Mouse (Mus musculus) 3T3-L1 (cell line): ENCODE data around the gene Diaph3.

Experiments used
- DNase-seq: peaks from one replicate; pipeline ENCODE4 v3.0.0-alpha.2; 2015; ENCODE audit warnings: low read depth, low spot score

The Diaph3 gene

DNA sequence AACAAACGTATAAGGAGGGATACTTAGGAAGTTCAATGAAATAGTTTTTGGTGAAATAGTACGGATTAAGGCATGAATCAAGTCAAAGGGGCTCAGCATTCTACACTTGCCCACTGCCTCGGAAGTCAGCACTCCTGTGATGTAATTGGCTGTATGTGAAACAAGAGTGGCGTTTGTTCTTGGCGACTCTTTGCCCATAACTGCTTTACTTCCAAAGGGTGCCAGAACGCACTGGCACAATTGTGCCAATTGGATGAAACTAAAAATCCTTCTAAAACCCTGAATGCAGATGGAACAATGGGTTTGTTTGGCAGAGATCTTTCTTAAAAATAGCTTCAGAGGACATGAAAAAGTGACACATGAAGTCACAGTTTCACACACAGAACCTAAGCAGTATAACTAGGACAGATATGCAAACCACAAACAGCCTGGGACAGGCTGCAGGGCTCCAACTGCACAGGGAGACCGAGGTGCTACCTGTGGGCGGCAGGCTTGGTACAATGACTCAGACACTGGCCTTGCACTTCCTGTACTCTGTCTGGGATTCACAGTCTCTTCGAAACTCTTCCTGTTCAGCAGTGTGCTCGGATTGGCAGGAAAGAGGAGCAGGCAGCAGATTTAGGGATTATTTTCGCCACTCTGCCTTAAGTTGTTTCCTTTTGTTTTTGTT is 279.6 kb downstream of the Diaph3 start:
- no peak for DNase-seq

- DNase-seq: no peak
These were observed 293.8 kb downstream of the Diaph3 start for GRCm38 (mm10) chr14:86847154-86847810.

GRCm38 (mm10) chr14:86844075-86844474 is 297.0 kb downstream of the Diaph3 start:
- DNase-seq: no peak

DNA sequence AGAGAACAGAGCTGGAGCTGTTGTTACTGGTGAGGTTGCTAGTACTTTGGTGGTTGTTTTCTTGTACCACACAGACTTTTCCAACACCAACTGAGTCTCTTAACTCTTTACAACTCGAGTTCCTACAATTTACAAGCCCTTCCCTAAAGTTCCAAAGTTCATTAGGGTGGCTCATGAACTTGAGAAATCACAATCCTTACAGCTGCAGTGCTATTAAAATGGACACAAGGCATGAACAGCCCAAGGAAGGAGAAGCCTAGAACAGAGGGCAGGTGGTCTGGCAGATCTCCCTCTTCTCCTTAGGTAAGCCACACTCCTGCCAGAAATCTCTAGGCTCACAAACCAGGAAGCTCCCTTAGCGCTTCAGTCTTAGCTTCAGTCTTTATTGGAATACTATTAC is 303.4 kb downstream of the Diaph3 start:
- DNase-seq: no peak

GRCm38 (mm10) chr14:86834851-86835250 is 306.2 kb downstream of the Diaph3 start:
- no peak for DNase-seq

- DNase-seq: no peak
These were observed 306.8 kb downstream of the Diaph3 start for GRCm38 (mm10) chr14:86834269-86834668.

- DNase-seq: no peak
These were observed 308.0 kb downstream of the Diaph3 start for GRCm38 (mm10) chr14:86833003-86833402.

- DNase-seq: no peak
These were observed 324.8 kb downstream of the Diaph3 start for GRCm38 (mm10) chr14:86816246-86816645.

- no peak for DNase-seq
These were observed 352.0 kb downstream of the Diaph3 start for GRCm38 (mm10) chr14:86788880-86789641.

DNA sequence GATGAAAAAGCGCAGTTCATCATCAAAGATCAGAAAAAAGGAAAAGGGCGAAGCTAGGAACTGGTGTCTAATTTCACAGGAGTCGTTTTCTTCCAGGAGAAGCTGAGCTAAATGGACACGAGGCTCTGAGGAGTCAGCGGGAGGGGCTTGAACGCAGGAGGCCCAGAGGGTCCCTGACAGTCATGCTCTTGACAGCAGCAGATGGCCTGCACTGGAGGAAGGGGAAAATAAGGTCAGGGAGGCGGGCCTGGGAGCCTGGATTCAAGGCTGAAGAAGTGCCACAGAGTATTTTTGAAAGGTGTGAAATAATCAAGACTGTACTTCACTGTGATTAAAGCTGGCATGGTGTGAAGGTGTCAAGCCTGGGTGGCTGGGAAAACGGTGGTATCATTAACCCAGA is 354.2 kb downstream of the Diaph3 start:
- DNase-seq: no peak

GRCm38 (mm10) chr14:86781553-86782273 is 359.3 kb downstream of the Diaph3 start:
- DNase-seq: peak; percentile 76

GRCm38 (mm10) chr14:86773311-86773710 is 367.7 kb downstream of the Diaph3 start:
- no peak for DNase-seq

- DNase-seq: no peak
These were observed 368.6 kb downstream of the Diaph3 start for GRCm38 (mm10) chr14:86772176-86773150.

- no peak for DNase-seq
These were observed 376.7 kb downstream of the Diaph3 start for GRCm38 (mm10) chr14:86764286-86764685.

- DNase-seq: peak; percentile 12
These were observed 383.2 kb downstream of the Diaph3 start for GRCm38 (mm10) chr14:86757604-86758520.

DNA sequence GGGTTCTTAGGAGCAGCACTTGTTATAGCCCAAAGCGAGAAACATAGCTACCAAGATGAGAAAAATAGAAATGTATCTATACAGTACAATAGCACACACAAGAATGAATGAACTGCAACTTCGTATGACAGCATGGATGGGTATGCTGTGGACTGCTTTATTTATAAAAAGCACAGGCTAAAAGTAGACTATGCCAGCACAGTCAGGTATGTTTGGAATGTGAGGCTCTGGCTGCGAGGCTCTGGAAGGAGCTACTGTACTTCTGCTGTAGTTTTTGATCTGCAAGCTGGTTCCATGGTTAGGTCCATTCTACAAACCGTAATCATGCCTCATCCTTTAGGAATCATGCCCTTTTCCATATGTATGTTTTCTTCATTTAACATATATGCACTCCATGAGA is 383.9 kb downstream of the Diaph3 start:
- DNase-seq: no peak

GRCm38 (mm10) chr14:86750351-86750750 is 390.7 kb downstream of the Diaph3 start:
- DNase-seq: no peak

DNA sequence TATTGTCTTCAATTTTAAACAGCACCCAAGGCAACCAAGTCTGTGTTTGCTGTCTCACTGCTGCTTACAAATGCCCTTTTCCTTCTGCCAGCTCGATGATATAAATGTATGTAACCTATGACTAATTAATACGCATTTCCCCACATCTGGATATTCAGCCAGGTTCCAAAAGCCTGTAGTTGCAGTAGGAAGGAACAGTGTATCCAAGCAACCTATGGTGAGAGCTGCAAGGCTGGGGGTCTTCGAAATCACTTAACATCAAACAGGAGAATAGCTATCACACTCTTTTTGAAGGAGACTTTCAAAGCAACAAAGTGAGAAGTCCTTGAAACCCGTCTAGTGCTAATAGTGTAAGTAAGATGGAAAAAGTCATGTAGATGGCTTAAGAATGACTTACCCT is 391.6 kb downstream of the Diaph3 start:
- DNase-seq: no peak

- DNase-seq: no peak
These were observed 392.2 kb downstream of the Diaph3 start for GRCm38 (mm10) chr14:86748876-86749275.

DNA sequence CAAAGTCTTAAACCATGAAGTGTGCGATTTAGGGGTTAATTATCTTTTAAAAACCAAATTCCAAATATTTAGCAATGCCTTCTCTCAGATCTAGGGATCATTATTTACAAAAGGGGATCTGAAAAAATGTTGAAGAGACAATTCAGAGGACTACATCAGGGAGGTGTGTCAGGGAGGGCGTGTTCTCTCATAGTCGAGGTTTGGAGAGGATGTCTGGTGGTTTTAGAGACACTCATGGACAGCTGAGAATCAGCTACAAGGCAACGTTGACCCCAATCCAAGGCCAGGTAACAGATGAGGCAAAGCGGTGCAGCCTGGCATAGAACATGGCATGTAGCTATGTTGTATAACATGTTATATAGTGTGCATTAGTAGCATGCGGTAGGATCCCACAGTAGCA is 396.5 kb downstream of the Diaph3 start:
- DNase-seq: no peak
